Mouse (Mus musculus) heart, embryonic 11.5 days (tissue): ENCODE data around the gene Kirrel. TPM values are rescaled to one million over a fixed set of nuclear protein-coding genes. Genes with fewer than 3 reads are reported as not detected.

Experiments
- ATAC-seq: fragments of 200-750 bp; cut with Nextera tagmentation; replicated peaks from 2 replicates; pipeline ENCODE4 v1.8.0; 2017; ENCODE audit warnings: moderate library complexity; ENCODE audit not compliant: insufficient number of reproducible peaks, low FRiP score, low TSS enrichment
- H3K27ac ChIP-seq: fragments of 300-500 bp; sonication (generic); 2 replicates; pipeline ENCODE4 v1.5.1; 2014; ENCODE audit warnings: mild to moderate bottlenecking, low read depth, low read length
- H3K27me3 ChIP-seq: fragments of 300-500 bp; sonication (generic); 2 replicates; pipeline ENCODE4 v1.6.1; 2014; ENCODE audit warnings: mild to moderate bottlenecking, low read length, mixed read lengths; ENCODE audit not compliant: control insufficient read depth, insufficient read depth
- H3K36me3 ChIP-seq: fragments of 300-500 bp; sonication (generic); 2 replicates; pipeline ENCODE4 v1.6.1; 2014; ENCODE audit warnings: mild to moderate bottlenecking, low read length, moderate library complexity, mixed read lengths; ENCODE audit not compliant: control insufficient read depth, insufficient read depth
- H3K4me1 ChIP-seq: fragments of 300-500 bp; sonication (generic); 2 replicates; pipeline ENCODE4 v1.6.1; 2014; ENCODE audit warnings: low read length; ENCODE audit not compliant: control insufficient read depth, insufficient read depth
- H3K4me2 ChIP-seq: fragments of 300-500 bp; sonication (generic); 2 replicates; pipeline ENCODE4 v1.6.1; 2014; ENCODE audit warnings: mild to moderate bottlenecking, moderate library complexity
- H3K4me3 ChIP-seq: fragments of 300-500 bp; sonication (generic); 2 replicates; pipeline ENCODE4 v1.5.1; 2014; ENCODE audit warnings: low read depth, low read length
- H3K9ac ChIP-seq: fragments of 300-500 bp; sonication (generic); 2 replicates; pipeline ENCODE4 v1.6.1; 2014; ENCODE audit warnings: mild to moderate bottlenecking, low read depth, low read length, moderate library complexity
- H3K9me3 ChIP-seq: fragments of 300-500 bp; sonication (generic); replicated peaks from 2 replicates; pipeline ENCODE4 v1.6.1; 2016; ENCODE audit warnings: low read length; ENCODE audit not compliant: control insufficient read depth
- WGBS: fragments of 180-500 bp; shearing (Covaris S2); extraction: QIAGEN DNeasy Blood & Tissue Kit; methylation state at CpG from one replicate; pipeline ENCODE4 v1.1.7; 2014; ENCODE audit not compliant: insufficient replicate concordance; 5-methylcytosine and 5-hydroxymethylcytosine counted together
- polyA plus RNA-seq: library from polyadenylated mRNA; unstranded; fragments of >200 nt; fragmentation: Nextera tagmentation; extraction: Ambion mirVana; gene quantifications from 2 replicates; pipeline ENCODE4 v1.2.1, GENCODE M21; 2014

Gene Kirrel
- polyA plus RNA-seq, 1 experiment from 2014 or later = 12.6 TPM

DNA sequence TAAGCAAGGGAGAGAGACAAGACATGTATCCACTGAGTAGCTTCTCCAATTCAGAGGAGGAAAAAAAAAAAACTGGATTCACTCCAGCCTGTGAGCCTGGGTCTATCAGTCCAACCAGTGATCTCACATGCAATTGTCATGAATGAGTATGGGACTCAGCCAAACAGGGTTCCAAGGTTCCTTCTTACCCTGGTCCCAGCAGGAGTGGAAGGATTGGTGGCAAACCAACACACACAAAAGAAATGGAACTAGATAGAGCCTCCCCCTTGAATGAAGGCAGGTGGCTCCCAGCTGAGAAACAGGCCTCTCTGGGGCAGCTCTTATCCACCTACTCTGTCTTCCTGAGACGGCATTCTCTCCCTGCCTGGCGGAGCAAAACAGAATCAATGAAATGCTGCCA is 21.5 kb downstream of the Kirrel start:
- Histone ChIP-seq H3K4me1 (peaks cover 75% of the 10 kb centered on the region), H3K9me3 (no peaks in the 10 kb centered on the region), H3K9ac (no peak overlapping the region), H3K27ac (peak overlapping the region; percentile 63), H3K36me3 (no peaks in the 10 kb centered on the region), H3K4me3 (no peak overlapping the region), H3K27me3 (no peaks in the 10 kb centered on the region), H3K4me2 (no peak overlapping the region)
- WGBS = 15% methylated on average over 2 of the region's 2 CpGs
- no peak for ATAC-seq

- peaks cover 67% of the 10 kb centered on the region for H3K4me1 ChIP-seq
- WGBS = 73% methylated on average over 4 of the region's 4 CpGs
- H3K9me3 ChIP-seq = no peaks in the 10 kb centered on the region
- peak overlapping the region; percentile 16; the same call in 1 of the 2 replicates for H3K9ac ChIP-seq
- H3K4me3 ChIP-seq = no peak overlapping the region
- peak overlapping the region; percentile 99 for H3K27ac ChIP-seq
- no peaks in the 10 kb centered on the region for H3K36me3 ChIP-seq
- H3K27me3 ChIP-seq = no peaks in the 10 kb centered on the region
- ATAC-seq = no peak
- H3K4me2 ChIP-seq = no peak overlapping the region; the same call in 1 of the 2 replicates
Observed at GRCm38 (mm10) chr3:87152111-87152738, 22.3 kb downstream of the Kirrel start.

DNA sequence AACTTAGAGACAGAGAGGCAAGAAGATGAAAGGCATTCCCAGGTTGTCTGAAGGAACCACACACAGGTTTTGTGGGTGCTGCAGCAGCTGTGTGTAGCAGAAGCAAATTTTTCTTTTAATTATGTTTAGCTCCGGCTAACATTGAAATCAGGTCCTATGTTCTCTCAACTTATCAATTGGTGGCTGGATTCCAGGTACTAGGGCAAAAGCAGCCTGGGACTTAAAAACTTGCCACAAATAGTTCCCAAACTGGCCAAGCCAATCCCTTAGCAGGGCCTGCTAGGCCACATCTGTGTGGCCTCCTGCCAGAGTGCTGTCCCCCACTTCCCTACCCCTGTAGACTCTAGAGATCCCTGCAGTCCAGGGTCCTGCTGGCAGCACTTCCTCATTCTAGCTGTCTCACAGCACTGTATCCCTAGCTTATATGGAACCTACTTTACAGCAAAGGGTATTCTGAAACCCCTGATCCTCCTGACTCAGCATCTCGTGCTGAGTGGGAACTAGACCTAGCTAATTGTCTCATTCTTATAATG is 23.2 kb downstream of the Kirrel start:
- no peaks in the 10 kb centered on the region for H3K9me3 ChIP-seq
- H3K4me1 ChIP-seq = peaks cover 60% of the 10 kb centered on the region
- 57% methylated on average over 2 of the region's 2 CpGs for WGBS
- no peak for ATAC-seq
- H3K4me2 ChIP-seq = peak overlapping the region; percentile 52; the same call in 1 of the 2 replicates
- peak overlapping the region; percentile 99 for H3K27ac ChIP-seq
- H3K4me3 ChIP-seq = no peak overlapping the region
- H3K9ac ChIP-seq = peak overlapping the region; percentile 75
- H3K36me3 ChIP-seq = no peaks in the 10 kb centered on the region
- H3K27me3 ChIP-seq = no peaks in the 10 kb centered on the region

DNA sequence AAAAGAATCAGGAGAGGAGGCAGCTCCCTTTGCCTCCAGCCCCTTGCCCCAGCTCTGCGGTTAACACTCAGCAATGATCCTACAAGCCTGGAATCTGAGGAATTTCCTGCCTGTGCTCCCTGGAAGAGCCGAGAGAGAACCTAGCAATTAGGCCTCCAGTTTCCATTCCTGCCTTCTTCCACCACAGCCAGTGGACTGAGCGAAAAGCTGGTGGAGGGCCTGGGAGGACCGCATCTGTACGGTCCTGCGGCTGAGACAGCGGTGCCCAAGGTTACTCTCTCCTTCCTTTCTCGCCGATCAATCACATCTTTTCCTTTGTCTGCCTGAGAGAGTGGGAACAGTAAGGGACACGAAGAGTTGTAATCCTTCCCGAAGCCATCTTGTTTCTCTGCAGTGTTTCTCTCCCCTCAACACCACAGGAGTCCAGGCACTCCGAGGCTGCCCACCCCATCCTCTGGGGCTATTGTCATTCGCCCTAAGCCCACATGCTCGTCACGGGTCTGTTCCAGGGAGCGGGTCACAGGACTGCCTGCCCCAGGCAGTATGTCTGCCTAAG is 23.8 kb downstream of the Kirrel start:
- 4% methylated on average over 16 of the region's 16 CpGs for WGBS
- H3K9ac ChIP-seq = peak overlapping the region; percentile 75
- peak overlapping the region; percentile 99 for H3K27ac ChIP-seq
- H3K4me1 ChIP-seq = peaks cover 60% of the 10 kb centered on the region
- peak; percentile 65 for ATAC-seq
- H3K9me3 ChIP-seq = no peaks in the 10 kb centered on the region
- H3K36me3 ChIP-seq = no peaks in the 10 kb centered on the region
- H3K4me3 ChIP-seq = no peak overlapping the region; the same call in 1 of the 2 replicates
- H3K27me3 ChIP-seq = no peaks in the 10 kb centered on the region
- H3K4me2 ChIP-seq = peak overlapping the region; percentile 52

GRCm38 (mm10) chr3:87150056-87150688 is 24.4 kb downstream of the Kirrel start:
- no peak overlapping the region for H3K4me3 ChIP-seq
- ATAC-seq = no peak

DNA sequence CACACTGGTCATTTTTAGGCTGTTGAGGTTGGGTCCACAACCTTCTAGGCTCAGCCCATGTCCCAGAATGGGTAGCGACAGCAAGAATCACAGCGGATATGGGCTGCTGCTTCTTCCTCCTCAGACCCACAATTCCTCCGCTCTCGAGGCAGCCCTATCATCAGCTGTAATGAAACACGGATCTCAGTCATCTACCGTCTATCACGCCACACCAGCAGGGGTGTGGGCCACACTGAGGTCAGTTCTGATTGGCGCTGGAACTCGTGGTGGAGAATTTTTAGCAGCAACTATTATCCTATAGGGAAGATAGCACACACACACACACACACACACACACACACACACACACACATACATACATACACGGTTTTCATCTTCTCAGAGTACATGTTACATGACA is 25.1 kb downstream of the Kirrel start:
- Histone ChIP-seq H3K9me3 (no peaks in the 10 kb centered on the region), H3K27ac (peak overlapping the region; percentile 99), H3K4me2 (no peak overlapping the region), H3K4me1 (peaks cover 58% of the 10 kb centered on the region), H3K4me3 (no peak overlapping the region), H3K27me3 (no peaks in the 10 kb centered on the region), H3K36me3 (no peaks in the 10 kb centered on the region), H3K9ac (0 out of 2 replicates have a peak overlapping the region, but pooled peaks have one; percentile 75)
- ATAC-seq = no peak
- 49% methylated on average over 10 of the region's 10 CpGs for WGBS

More at GRCm38 (mm10) chr3:87150056-87150688, 24.4 kb downstream of the Kirrel start:
- peak overlapping the region; percentile 75 for H3K9ac ChIP-seq
- peaks cover 59% of the 10 kb centered on the region for H3K4me1 ChIP-seq
- H3K27ac ChIP-seq = peak overlapping the region; percentile 99
- no peaks in the 10 kb centered on the region for H3K27me3 ChIP-seq
- H3K4me2 ChIP-seq = peak overlapping the region; percentile 52
- no peaks in the 10 kb centered on the region for H3K36me3 ChIP-seq
- no peaks in the 10 kb centered on the region for H3K9me3 ChIP-seq
- 14% methylated on average over 8 of the region's 8 CpGs for WGBS

DNA sequence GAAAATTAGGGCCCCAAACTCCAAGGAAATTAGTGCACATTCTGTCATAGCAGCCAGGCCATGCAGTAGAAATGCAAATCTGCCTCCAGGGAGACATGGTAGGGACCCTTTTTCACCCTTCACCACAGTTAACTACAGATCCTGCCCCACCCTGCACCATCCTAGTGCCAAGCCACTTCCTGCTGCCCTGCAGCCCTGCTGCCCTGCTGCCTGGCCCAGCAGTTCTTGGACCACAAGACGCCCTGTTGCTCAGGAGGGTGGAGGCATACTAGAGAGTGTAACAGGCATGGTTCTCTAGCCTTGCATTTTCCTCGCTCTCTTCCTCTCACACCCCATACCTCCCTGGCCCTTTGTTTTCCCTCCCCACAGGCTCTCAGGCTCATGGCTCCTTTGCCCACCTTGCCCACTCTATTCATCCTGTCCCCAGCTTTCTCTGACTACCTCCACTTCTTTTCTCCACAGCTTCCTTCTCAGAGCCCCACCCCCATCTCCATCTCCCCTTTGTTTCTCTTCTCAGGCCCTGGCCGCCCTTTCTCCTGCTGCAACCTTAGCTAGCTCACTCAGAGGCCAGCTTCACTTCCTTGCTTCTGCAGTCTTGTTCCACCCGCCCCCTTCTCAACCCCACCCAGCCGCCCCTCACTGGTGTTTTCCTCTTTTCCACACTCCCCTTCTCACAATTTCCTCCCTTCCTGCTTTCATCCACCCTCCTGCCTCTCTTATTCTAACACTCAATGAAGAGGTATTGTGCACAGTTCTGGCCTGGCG is 29.9 kb downstream of the Kirrel start:
- peaks cover 3% of the 10 kb centered on the region; the same call in 1 of the 2 replicates for H3K36me3 ChIP-seq
- no peak for ATAC-seq
- H3K9ac ChIP-seq = peak overlapping the region; percentile 10
- no peak overlapping the region for H3K4me3 ChIP-seq
- WGBS = 52% methylated on average over 6 of the region's 6 CpGs
- peaks cover 40% of the 10 kb centered on the region for H3K4me1 ChIP-seq
- no peak overlapping the region for H3K4me2 ChIP-seq
- no peaks in the 10 kb centered on the region for H3K27me3 ChIP-seq
- peak overlapping the region; percentile 57; the same call in 1 of the 2 replicates for H3K27ac ChIP-seq
- no peaks in the 10 kb centered on the region for H3K9me3 ChIP-seq

GRCm38 (mm10) chr3:87140284-87140683 is 34.3 kb downstream of the Kirrel start:
- Histone ChIP-seq H3K4me2 (no peak overlapping the region), H3K4me1 (peaks cover 32% of the 10 kb centered on the region), H3K9me3 (no peaks in the 10 kb centered on the region), H3K9ac (no peak overlapping the region), H3K27ac (no peak overlapping the region), H3K4me3 (no peak overlapping the region), H3K27me3 (no peaks in the 10 kb centered on the region), H3K36me3 (peaks cover 9% of the 10 kb centered on the region; the same call in 1 of the 2 replicates)
- ATAC-seq = no peak
- WGBS = 78% methylated on average over 5 of the region's 5 CpGs
